Mouse (Mus musculus) kidney, adult 9 months (tissue): ENCODE measurements at regions not wholly inside any gene's neighbourhood (a gene's known extent, or its start where the extent isn't known, plus 50 kb on each side); places are given as distances from the start of the nearest gene placed in this dataset.

Experiments
- DNase-seq: peaks from one replicate; pipeline ENCODE4 v3.0.0; 2022

- DNase-seq = no peak
Observed at GRCm38 (mm10) chr3:143373501-143373900, 491.7 kb upstream of the Pkn2 start.

- peak; percentile 31 for DNase-seq
Observed at GRCm38 (mm10) chr3:143369002-143369401, 487.2 kb upstream of the Pkn2 start.

- peak; percentile 88 for DNase-seq
Observed at GRCm38 (mm10) chr3:143340032-143340431, 458.2 kb upstream of the Pkn2 start.

GRCm38 (mm10) chr3:143333339-143333738 is 451.5 kb upstream of the Pkn2 start:
- peak; percentile 25 for DNase-seq

- DNase-seq = no peak
Observed at GRCm38 (mm10) chr3:143328521-143328920, 446.7 kb upstream of the Pkn2 start.

GRCm38 (mm10) chr3:143327652-143328051 is 445.8 kb upstream of the Pkn2 start:
- DNase-seq = no peak

- DNase-seq = no peak
Observed at GRCm38 (mm10) chr3:143316457-143316856, 434.7 kb upstream of the Pkn2 start.

GRCm38 (mm10) chr3:143291793-143292192 is 410.0 kb upstream of the Pkn2 start:
- peak; percentile 3 for DNase-seq

- DNase-seq = no peak
Observed at GRCm38 (mm10) chr3:143264132-143264531, 382.3 kb upstream of the Pkn2 start.

- DNase-seq = no peak
Observed at GRCm38 (mm10) chr3:143252643-143253042, 370.8 kb upstream of the Pkn2 start.

GRCm38 (mm10) chr3:143252008-143252407 is 370.2 kb upstream of the Pkn2 start:
- no peak for DNase-seq

GRCm38 (mm10) chr3:143242691-143243090 is 360.9 kb upstream of the Pkn2 start:
- no peak for DNase-seq

GRCm38 (mm10) chr3:143240545-143241383 is 359.0 kb upstream of the Pkn2 start:
- DNase-seq = peak; percentile 14

GRCm38 (mm10) chr3:143238546-143238945 is 356.7 kb upstream of the Pkn2 start:
- no peak for DNase-seq

GRCm38 (mm10) chr3:143223999-143224729 is 342.4 kb upstream of the Pkn2 start:
- DNase-seq = no peak

- DNase-seq = no peak
Observed at GRCm38 (mm10) chr3:143193263-143193970, 311.6 kb upstream of the Pkn2 start.

- DNase-seq = no peak
Observed at GRCm38 (mm10) chr3:143188931-143189330, 307.1 kb upstream of the Pkn2 start.

GRCm38 (mm10) chr3:143173971-143174370 is 292.2 kb upstream of the Pkn2 start:
- DNase-seq = no peak

- no peak for DNase-seq
Observed at GRCm38 (mm10) chr3:143162444-143162843, 280.6 kb upstream of the Pkn2 start.

- no peak for DNase-seq
Observed at GRCm38 (mm10) chr3:143161993-143162392, 280.2 kb upstream of the Pkn2 start.

- DNase-seq = no peak
Observed at GRCm38 (mm10) chr3:143158568-143158967, 276.8 kb upstream of the Pkn2 start.

GRCm38 (mm10) chr3:143156733-143157524 is 275.1 kb upstream of the Pkn2 start:
- no peak for DNase-seq

GRCm38 (mm10) chr3:143156174-143156573 is 274.4 kb upstream of the Pkn2 start:
- no peak for DNase-seq
